ENCODE assay signal across 8 mouse cellular contexts in the genomic region with DNA sequence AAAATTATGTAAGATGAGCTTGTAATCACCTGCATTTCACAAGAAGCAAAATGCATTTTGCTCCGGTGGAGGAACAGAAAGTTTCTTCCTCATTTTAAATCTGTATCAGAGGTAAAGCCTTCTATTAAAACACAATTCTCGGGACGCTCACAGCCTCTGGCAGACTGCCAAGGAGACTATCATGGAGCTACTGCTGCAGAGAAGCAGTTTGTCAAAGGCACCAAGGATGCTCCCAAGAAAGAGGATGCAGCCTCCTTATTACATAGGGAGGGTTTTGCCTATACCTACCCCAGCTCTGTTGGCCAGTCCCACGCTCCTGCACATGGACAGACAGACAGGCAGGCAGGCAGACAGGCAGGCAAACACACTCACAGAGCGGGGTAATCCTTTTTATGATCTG. TPM values are rescaled to one million over a fixed set of nuclear protein-coding genes. Genes with fewer than 3 reads are reported as not detected.
DNase-seq lines count a peak whose midpoint lies in the region; ATAC-seq and TF ChIP-seq lines count a peak whose summit lies in the region.

No protein-coding gene starts in this region.

- H3K9ac ChIP-seq in embryonic facial prominence, embryonic 11.5 days (replicated peaks; ENCODE audit: low read length) = no peak overlapping the region
- peak overlapping the region; percentile 16; the same call in 1 of the 2 replicates for H3K9ac ChIP-seq in hindbrain, embryonic 14.5 days

- H3K9me3 ChIP-seq in embryonic facial prominence, embryonic 11.5 days (replicated peaks; ENCODE audit: control insufficient read depth, low read length) = no peaks in the 10 kb centered on the region
- H3K9me3 ChIP-seq in embryonic facial prominence, embryonic 10.5 days = no peaks in the 10 kb centered on the region
- no peaks in the 10 kb centered on the region for H3K9me3 ChIP-seq in hindbrain, embryonic 14.5 days (ENCODE audit: control insufficient read depth, low read length)

- ATAC-seq in embryonic facial prominence, embryonic 11.5 days (replicated peaks; ENCODE audit: insufficient number of reproducible peaks, low FRiP score, low TSS enrichment, low read depth) = no peak
- 0 out of 2 replicates have a peak, but pooled peaks have one; percentile 34 for ATAC-seq in hindbrain, embryonic 14.5 days (ENCODE audit: low FRiP score)
- ATAC-seq in activated CD4-positive, CD25-positive, alpha-beta regulatory T cell, adult 4 months = no peak

- WGBS in embryonic facial prominence, embryonic 11.5 days = 57% methylated on average over 5 of the region's 5 CpGs
- WGBS in embryonic facial prominence, embryonic 10.5 days = 74% methylated on average over 5 of the region's 5 CpGs
- WGBS in hindbrain, embryonic 14.5 days = 34% methylated on average over 5 of the region's 5 CpGs

- no peaks in the 10 kb centered on the region for H3K36me3 ChIP-seq in embryonic facial prominence, embryonic 11.5 days (replicated peaks; ENCODE audit: control insufficient read depth, insufficient read depth, low read depth, low read length)
- no peaks in the 10 kb centered on the region for H3K36me3 ChIP-seq in embryonic facial prominence, embryonic 10.5 days (replicated peaks)
- 0 out of 2 replicates have a peak, but pooled peaks cover 4% of the 10 kb centered on the region for H3K36me3 ChIP-seq in hindbrain, embryonic 14.5 days (replicated peaks; ENCODE audit: control insufficient read depth, insufficient read depth)

- H3K4me1 ChIP-seq in embryonic facial prominence, embryonic 11.5 days (ENCODE audit: control insufficient read depth, insufficient read depth, low read length) = no peaks in the 10 kb centered on the region
- H3K4me1 ChIP-seq in embryonic facial prominence, embryonic 10.5 days = no peaks in the 10 kb centered on the region; the same call in 1 of the 2 replicates
- peaks cover 21% of the 10 kb centered on the region for H3K4me1 ChIP-seq in hindbrain, embryonic 14.5 days (replicated peaks; ENCODE audit: control insufficient read depth, insufficient read depth, low read length)

- DNase-seq in embryonic facial prominence, embryonic 11.5 days (ENCODE audit: low spot score) = peak; percentile 26
- no peak for DNase-seq in embryonic facial prominence, embryonic 10.5 days (ENCODE audit: low spot score)
- peak in 1 of 2 experiments; percentile 39 for DNase-seq in layer of hippocampus, adult 2 months (ENCODE audit: low spot score in 2 of 2)
- DNase-seq in layer of hippocampus, postnatal 25 days (ENCODE audit: extremely low spot score in 1 of 2, low spot score in 1 of 2) = no peak
- DNase-seq in adrenal gland, postnatal 10 days = peak; percentile 55
- DNase-seq in hindbrain, embryonic 14.5 days (ENCODE audit: low spot score) = peak; percentile 74
- no peak for DNase-seq in embryo, embryonic 10.5 days (ENCODE audit: low spot score)

- H3K4me2 ChIP-seq in embryonic facial prominence, embryonic 11.5 days (ENCODE audit: low read depth, low read length) = no peak overlapping the region
- H3K4me2 ChIP-seq in hindbrain, embryonic 14.5 days (replicated peaks) = 0 out of 2 replicates have a peak overlapping the region, but pooled peaks have one; percentile 4

- TF ChIP-seq CTCF in layer of hippocampus, adult 2 months (conservative IDR thresholded peaks at IDR 0.05) = no peak

- H3K4me3 ChIP-seq in embryonic facial prominence, embryonic 11.5 days (ENCODE audit: low read depth, low read length) = no peak overlapping the region
- H3K4me3 ChIP-seq in embryonic facial prominence, embryonic 10.5 days = no peak overlapping the region
- H3K4me3 ChIP-seq in layer of hippocampus, adult 2 months = no peak overlapping the region
- no peak overlapping the region for H3K4me3 ChIP-seq in hindbrain, embryonic 14.5 days (replicated peaks; ENCODE audit: low read length)

- no peak overlapping the region for H3K27ac ChIP-seq in embryonic facial prominence, embryonic 11.5 days (replicated peaks; ENCODE audit: low read depth, low read length)
- H3K27ac ChIP-seq in embryonic facial prominence, embryonic 10.5 days (replicated peaks) = no peak overlapping the region
- peak overlapping the region; percentile 11; the same call in 1 of the 2 replicates for H3K27ac ChIP-seq in layer of hippocampus, adult 2 months
- H3K27ac ChIP-seq in hindbrain, embryonic 14.5 days = peak overlapping the region; percentile 65; the same call in 1 of the 2 replicates

- no peaks in the 10 kb centered on the region for H3K27me3 ChIP-seq in embryonic facial prominence, embryonic 11.5 days (ENCODE audit: control insufficient read depth, insufficient read depth, low read length)
- H3K27me3 ChIP-seq in embryonic facial prominence, embryonic 10.5 days (replicated peaks; ENCODE audit: low read depth, poor library complexity, severe bottlenecking) = no peaks in the 10 kb centered on the region
- H3K27me3 ChIP-seq in hindbrain, embryonic 14.5 days (ENCODE audit: control insufficient read depth, insufficient read depth, low read length) = no peaks in the 10 kb centered on the region

RNA-seq across cellular contexts. Expression of a gene that starts 16.4 kb away (rescaled TPM):
- polyA plus RNA-seq in embryonic facial prominence, embryonic 11.5 days (2014; fragmentation: Nextera tagmentation; extraction: Ambion mirVana) = 1.9 and 2.1 TPM in 2 replicates
- polyA plus RNA-seq in embryonic facial prominence, embryonic 10.5 days (2016; fragmentation: Nextera tagmentation; extraction: Ambion mirVana) = 1.00 and 1.2 TPM in 2 replicates
- 10 to 100 TPM; 38.9 to 40.9 TPM for total RNA-seq in layer of hippocampus, adult 2 months (2021)
- total RNA-seq in layer of hippocampus, postnatal 25 days (2021) = 10 to 100 TPM; 37.5 to 39.5 TPM
- 1 to 10 TPM; 7.3 to 9.2 TPM for total RNA-seq in adrenal gland, postnatal 10 days (2021)
- polyA plus RNA-seq in hindbrain, embryonic 14.5 days (2014; fragmentation: Nextera tagmentation; extraction: Ambion mirVana) = 8.7 and 9.2 TPM in 2 replicates
- polyA plus RNA-seq in activated CD4-positive, CD25-positive, alpha-beta regulatory T cell, adult 4 months (2017; shearing (Covaris generic)) = under 1 TPM; 0.09 to 0.28 TPM

Comparison
In these comparisons a context has a peak if more than half of its experiments do, and no peak if none do; other contexts are left out.
1. DNase-seq: peak in embryonic facial prominence, embryonic 11.5 days (single experiment), adrenal gland, postnatal 10 days (single experiment) and hindbrain, embryonic 14.5 days (single experiment); none in embryonic facial prominence, embryonic 10.5 days (single experiment), layer of hippocampus, postnatal 25 days (0 of 2) and embryo, embryonic 10.5 days (single experiment).
2. H3K27ac ChIP-seq: peak in layer of hippocampus, adult 2 months (single experiment) and hindbrain, embryonic 14.5 days (single experiment); none in embryonic facial prominence, embryonic 11.5 days (single experiment) and embryonic facial prominence, embryonic 10.5 days (single experiment).